Mouse (Mus musculus): ENCODE data around the gene Rab11fip4. TPM values are rescaled to one million over a fixed set of nuclear protein-coding genes. Genes with fewer than 3 reads are reported as not detected.

The Rab11fip4 gene
- polyA plus RNA-seq (2012): not detected in 2 replicates

GRCm38 (mm10) chr11:79590664-79591590 lies at the start of gene Rab11fip4:
TSS of gene Rab11fip4 (plus strand) at chr11:79591212.
- no peak for TF ChIP-seq GATA1 (IDR thresholded peaks at IDR 0.05; ENCODE audit: low read length)

- no peak for TF ChIP-seq GATA1 (IDR thresholded peaks at IDR 0.05; ENCODE audit: low read length)
These were observed 38.4 kb upstream of the Rab11fip4 start for GRCm38 (mm10) chr11:79552622-79553021.

GRCm38 (mm10) chr11:79560536-79560935 lies 30.5 kb upstream of the Rab11fip4 start:
- no peak for TF ChIP-seq GATA1 (IDR thresholded peaks at IDR 0.05; ENCODE audit: low read length)

- TF ChIP-seq GATA1 (IDR thresholded peaks at IDR 0.05; ENCODE audit: low read length): no peak
These were observed 27.5 kb upstream of the Rab11fip4 start for GRCm38 (mm10) chr11:79563493-79563892.

- TF ChIP-seq GATA1 (IDR thresholded peaks at IDR 0.05; ENCODE audit: low read length): no peak
These were observed 24.1 kb upstream of the Rab11fip4 start for GRCm38 (mm10) chr11:79566947-79567346.

- TF ChIP-seq GATA1 (IDR thresholded peaks at IDR 0.05; ENCODE audit: low read length): no peak
These were observed 22.7 kb upstream of the Rab11fip4 start for GRCm38 (mm10) chr11:79568197-79568911.

- no peak for TF ChIP-seq GATA1 (IDR thresholded peaks at IDR 0.05; ENCODE audit: low read length)
These were observed 20.7 kb upstream of the Rab11fip4 start for GRCm38 (mm10) chr11:79570319-79570718.

GRCm38 (mm10) chr11:79573836-79574235 lies 17.2 kb upstream of the Rab11fip4 start:
- TF ChIP-seq GATA1 (IDR thresholded peaks at IDR 0.05; ENCODE audit: low read length): no peak

GRCm38 (mm10) chr11:79575383-79576073 lies 15.5 kb upstream of the Rab11fip4 start:
- no peak for TF ChIP-seq GATA1 (IDR thresholded peaks at IDR 0.05; ENCODE audit: low read length)

GRCm38 (mm10) chr11:79577741-79578140 lies 13.3 kb upstream of the Rab11fip4 start:
- TF ChIP-seq GATA1 (IDR thresholded peaks at IDR 0.05; ENCODE audit: low read length): no peak

GRCm38 (mm10) chr11:79580660-79581059 lies 10.4 kb upstream of the Rab11fip4 start:
- no peak for TF ChIP-seq GATA1 (IDR thresholded peaks at IDR 0.05; ENCODE audit: low read length)

GRCm38 (mm10) chr11:79581257-79581656 lies 9.8 kb upstream of the Rab11fip4 start:
- no peak for TF ChIP-seq GATA1 (IDR thresholded peaks at IDR 0.05; ENCODE audit: low read length)

- no peak for TF ChIP-seq GATA1 (IDR thresholded peaks at IDR 0.05; ENCODE audit: low read length)
These were observed 6.8 kb upstream of the Rab11fip4 start for GRCm38 (mm10) chr11:79584191-79584590.

GRCm38 (mm10) chr11:79589317-79590075 lies 1.5 kb upstream of the Rab11fip4 start:
- no peak for TF ChIP-seq GATA1 (IDR thresholded peaks at IDR 0.05; ENCODE audit: low read length)

GRCm38 (mm10) chr11:79591591-79591975 lies 571 bp downstream of the Rab11fip4 start:
- TF ChIP-seq GATA1 (IDR thresholded peaks at IDR 0.05; ENCODE audit: low read length): no peak
